Mouse (Mus musculus): ENCODE measurements around the gene Gjc1.

Gjc1 gene

GRCm38 (mm10) chr11:102814881-102815280, 4.6 kb downstream of the Gjc1 start:
- no peak for DNase-seq (ENCODE audit: low read depth)

GRCm38 (mm10) chr11:102810721-102811485, 8.6 kb downstream of the Gjc1 start:
- peak; percentile 59 for DNase-seq (ENCODE audit: low read depth)

- no peak for DNase-seq (ENCODE audit: low read depth)
Measured at GRCm38 (mm10) chr11:102808246-102808645, 11.3 kb downstream of the Gjc1 start.

- DNase-seq (ENCODE audit: low read depth), result no peak
Measured at GRCm38 (mm10) chr11:102803453-102803852, 16.0 kb downstream of the Gjc1 start.

- no peak for DNase-seq (ENCODE audit: low read depth)
Measured at GRCm38 (mm10) chr11:102794157-102794556, 25.3 kb downstream of the Gjc1 start.

GRCm38 (mm10) chr11:102791682-102792445, 27.6 kb downstream of the Gjc1 start:
- DNase-seq (ENCODE audit: low read depth), result no peak

GRCm38 (mm10) chr11:102787688-102788177, 31.8 kb downstream of the Gjc1 start:
- no peak for DNase-seq (ENCODE audit: low read depth)

- DNase-seq (ENCODE audit: low read depth), result no peak
Measured at GRCm38 (mm10) chr11:102783443-102783842, 36.1 kb downstream of the Gjc1 start.

- DNase-seq (ENCODE audit: low read depth), result no peak
Measured at GRCm38 (mm10) chr11:102781523-102781922, 38.0 kb downstream of the Gjc1 start.

GRCm38 (mm10) chr11:102780986-102781351, 38.5 kb downstream of the Gjc1 start:
- DNase-seq (ENCODE audit: low read depth), result no peak

GRCm38 (mm10) chr11:102780271-102780985, 39.1 kb downstream of the Gjc1 start:
- DNase-seq (ENCODE audit: low read depth), result no peak

- no peak for DNase-seq (ENCODE audit: low read depth)
Measured at GRCm38 (mm10) chr11:102779824-102780223, 39.7 kb downstream of the Gjc1 start.

GRCm38 (mm10) chr11:102779081-102779638, 40.3 kb downstream of the Gjc1 start:
- DNase-seq (ENCODE audit: low read depth), result no peak

GRCm38 (mm10) chr11:102778597-102778996, 40.9 kb downstream of the Gjc1 start:
- DNase-seq (ENCODE audit: low read depth), result no peak

GRCm38 (mm10) chr11:102778165-102778564, 41.3 kb downstream of the Gjc1 start:
- no peak for DNase-seq (ENCODE audit: low read depth)

GRCm38 (mm10) chr11:102777598-102777997, 41.9 kb downstream of the Gjc1 start:
- DNase-seq (ENCODE audit: low read depth), result peak; percentile 35

- DNase-seq (ENCODE audit: low read depth), result peak; percentile 66
Measured at GRCm38 (mm10) chr11:102774621-102775141, 44.8 kb downstream of the Gjc1 start.

- peak; percentile 73 for DNase-seq (ENCODE audit: low read depth)
Measured at GRCm38 (mm10) chr11:102773713-102774611, 45.5 kb downstream of the Gjc1 start.

GRCm38 (mm10) chr11:102772771-102773700, 46.5 kb downstream of the Gjc1 start:
- no peak for DNase-seq (ENCODE audit: low read depth)

All from fibroblast of lung, adult 2 months (primary cell).